ENCODE assay signal across 8 mouse cellular contexts in the genomic region with DNA sequence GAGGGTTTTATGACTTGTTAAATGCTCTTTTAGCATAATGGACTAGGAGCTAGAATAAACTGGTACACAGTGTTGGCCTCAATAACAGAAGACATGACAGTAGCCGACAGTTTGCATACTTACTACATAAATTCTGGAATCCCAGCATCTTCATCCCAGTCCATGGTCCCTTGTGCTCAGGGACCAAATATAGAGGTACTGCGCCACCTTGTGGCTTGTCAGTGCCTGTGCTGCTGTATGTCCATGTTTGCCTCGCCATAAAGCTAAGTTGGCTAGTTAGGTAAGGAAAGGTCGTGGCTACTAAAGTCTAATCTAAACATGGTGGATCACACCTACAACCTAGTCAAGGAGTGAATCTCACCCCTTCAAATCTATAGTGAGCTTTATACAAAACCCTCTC. TPM values are rescaled to one million over a fixed set of nuclear protein-coding genes. Genes with fewer than 3 reads are reported as not detected.
A peak's percentile ranks its signal among the peaks of the same experiment; 100 is the strongest.
DNase-seq lines count a peak whose midpoint lies in the region; ATAC-seq and TF ChIP-seq lines count a peak whose summit lies in the region.

No protein-coding gene starts in this region.

- H3K4me1 ChIP-seq in kidney, embryonic 14.5 days (ENCODE audit: control insufficient read depth, insufficient read depth, low read length) = no peaks in the 10 kb centered on the region
- H3K4me1 ChIP-seq in liver, adult 2 months (ENCODE audit: control insufficient read depth, insufficient read depth, low read length) = no peaks in the 10 kb centered on the region
- peaks cover 29% of the 10 kb centered on the region for H3K4me1 ChIP-seq in thymus, adult 2 months (replicated peaks; ENCODE audit: control insufficient read depth, insufficient read depth, low read length)

- no peaks in the 10 kb centered on the region for H3K9me3 ChIP-seq in kidney, embryonic 14.5 days (ENCODE audit: control insufficient read depth, low read length)

- H3K79me2 ChIP-seq in liver, adult 2 months (ENCODE audit: control insufficient read depth, insufficient read depth, low read length) = no peaks in the 10 kb centered on the region

- peaks cover 30% of the 10 kb centered on the region for H3K36me3 ChIP-seq in kidney, embryonic 14.5 days (ENCODE audit: control insufficient read depth, insufficient read depth, low read length)
- peaks cover 20% of the 10 kb centered on the region for H3K36me3 ChIP-seq in liver, adult 2 months (ENCODE audit: control insufficient read depth, insufficient read depth, low read length)
- H3K36me3 ChIP-seq in thymus, adult 2 months (ENCODE audit: control insufficient read depth, insufficient read depth, low read length) = peaks cover 24% of the 10 kb centered on the region

- no peak overlapping the region for H3K4me3 ChIP-seq in kidney, embryonic 14.5 days (ENCODE audit: low read length)
- H3K4me3 ChIP-seq in liver, adult 2 months (ENCODE audit: insufficient read depth, low read depth, low read length) = no peak overlapping the region
- H3K4me3 ChIP-seq in thymus, adult 2 months (ENCODE audit: control insufficient read depth, insufficient read depth, low read length) = no peak overlapping the region

- no peaks in the 10 kb centered on the region for H3K27me3 ChIP-seq in kidney, embryonic 14.5 days (ENCODE audit: control insufficient read depth, insufficient read depth, low read length)
- H3K27me3 ChIP-seq in liver, adult 2 months (ENCODE audit: control insufficient read depth, insufficient read depth, low read length) = no peaks in the 10 kb centered on the region
- no peaks in the 10 kb centered on the region for H3K27me3 ChIP-seq in thymus, adult 2 months (ENCODE audit: control insufficient read depth, insufficient read depth, low read length)

- 0 out of 2 replicates have a peak, but pooled peaks have one; percentile 72 for ATAC-seq in kidney, embryonic 14.5 days (ENCODE audit: low FRiP score, low TSS enrichment)

- H3K9ac ChIP-seq in kidney, embryonic 14.5 days (ENCODE audit: low read depth, low read length) = no peak overlapping the region
- H3K9ac ChIP-seq in liver, adult 2 months (ENCODE audit: low read depth, low read length) = no peak overlapping the region

- WGBS in kidney, embryonic 14.5 days = 24% methylated on average over 4 of the region's 4 CpGs
- WGBS in liver, adult 2 months = 22% methylated on average over 4 of the region's 4 CpGs
- 45% methylated on average over 4 of the region's 4 CpGs for WGBS in thymus, adult 2 months

- no peak overlapping the region for H3K27ac ChIP-seq in kidney, embryonic 14.5 days (ENCODE audit: low read depth, low read length)
- H3K27ac ChIP-seq in liver, adult 2 months (replicated peaks; ENCODE audit: insufficient read depth, low read depth, low read length) = no peak overlapping the region
- no peak overlapping the region for H3K27ac ChIP-seq in thymus, adult 2 months (ENCODE audit: control insufficient read depth, insufficient read depth, low read length)

- no peak for TF ChIP-seq POLR2A in liver, adult 2 months (IDR thresholded peaks at IDR 0.05; ENCODE audit: extremely low read depth, insufficient read depth, low read length)
- no peak for TF ChIP-seq POLR2A in thymus, adult 2 months (IDR thresholded peaks at IDR 0.05; ENCODE audit: control insufficient read depth, extremely low read depth, insufficient read depth, low read length, poor library complexity)

- TF ChIP-seq CTCF in liver, adult 2 months (IDR thresholded peaks at IDR 0.05; ENCODE audit: low read depth, low read length) = peak; percentile 82
- peak; percentile 26; the same call in 1 of the 2 replicates for TF ChIP-seq CTCF in thymus, adult 2 months (IDR thresholded peaks at IDR 0.05; ENCODE audit: borderline replicate concordance, control insufficient read depth, extremely low read depth, insufficient read depth, low read length, poor library complexity)

- no peak overlapping the region for H3K4me2 ChIP-seq in kidney, embryonic 14.5 days (replicated peaks; ENCODE audit: low read depth, low read length)

- peak; percentile 68 for DNase-seq in 416B (ENCODE audit: low read depth)
- DNase-seq in Muller cell, postnatal 12 days (ENCODE audit: inconsistent ontology term) = peak; percentile 36
- peak; percentile 75 to 78 for DNase-seq in cerebellum, postnatal 14 days
- peak; percentile 63 for DNase-seq in gastrocnemius, postnatal 10 days
- DNase-seq in liver, adult 2 months (ENCODE audit: extremely low read depth, low read depth, low spot score) = peak; percentile 63
- peak; percentile 26 to 59 for DNase-seq in natural killer cell, adult 2 months (ENCODE audit: low spot score in 2 of 2)
- peak; percentile 63 for DNase-seq in thymus, adult 2 months

RNA-seq across cellular contexts. Expression of a gene that starts 45.6 kb away (rescaled TPM):
- total RNA-seq in gastrocnemius, postnatal 10 days (2021) = 100 to 1,000 TPM; 129 to 145 TPM
- polyA plus RNA-seq in kidney, embryonic 14.5 days (2014; fragmentation: Nextera tagmentation; extraction: Ambion mirVana) = 12.4 and 31.8 TPM in 2 replicates
- 70.2 and 82.8 TPM in 2 replicates for total RNA-seq in liver, adult 2 months (2014; rRNA removed)
- 16.0 and 18.9 TPM in 2 replicates for polyA plus RNA-seq in liver, adult 2 months (2012; rRNA removed)
- polyA plus RNA-seq in thymus, adult 2 months (2012; rRNA removed) = 38.1 and 45.8 TPM in 2 replicates
